Mouse (Mus musculus): ENCODE data around the gene Glt8d2. TPM values are rescaled to one million over a fixed set of nuclear protein-coding genes. Genes with fewer than 3 reads are reported as not detected.

Gene Glt8d2
- polyA plus RNA-seq, 1 experiment from 2014 or later: 9.6 TPM

DNA sequence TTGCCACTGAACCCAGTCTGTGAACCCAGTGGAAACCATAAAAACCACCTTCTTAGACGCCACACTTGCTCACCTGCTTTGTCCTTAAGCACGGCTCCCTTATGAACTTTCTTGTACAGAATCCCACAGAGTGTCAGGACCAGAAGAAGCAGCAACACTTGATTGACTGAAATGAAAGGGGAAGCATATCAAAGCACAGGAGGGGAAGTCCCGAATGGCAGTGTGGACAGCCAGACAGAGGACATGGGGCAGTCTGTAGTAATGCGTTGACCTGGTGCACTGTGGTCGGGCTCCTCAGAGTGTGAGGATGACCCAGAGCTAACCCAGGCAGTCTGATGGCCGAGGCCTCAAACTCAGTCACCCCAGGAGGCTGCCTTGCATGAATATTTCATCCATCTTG lies 20.2 kb downstream of the Glt8d2 start:
- no peak for ATAC-seq (ENCODE audit: insufficient number of reproducible peaks, insufficient read depth, low FRiP score, low TSS enrichment, low read depth)
- peaks cover 4% of the 10 kb centered on the region; the same call in 1 of the 2 replicates for H3K36me3 ChIP-seq
- no peak overlapping the region for H3K4me2 ChIP-seq
- H3K4me3 ChIP-seq (replicated peaks): no peak overlapping the region
- H3K9me3 ChIP-seq: no peaks in the 10 kb centered on the region
- WGBS: 77% methylated on average over 6 of the region's 6 CpGs
- H3K9ac ChIP-seq (replicated peaks): no peak overlapping the region
- no peaks in the 10 kb centered on the region for H3K27me3 ChIP-seq
- H3K4me1 ChIP-seq (replicated peaks): no peaks in the 10 kb centered on the region
- H3K27ac ChIP-seq: no peak overlapping the region

DNA sequence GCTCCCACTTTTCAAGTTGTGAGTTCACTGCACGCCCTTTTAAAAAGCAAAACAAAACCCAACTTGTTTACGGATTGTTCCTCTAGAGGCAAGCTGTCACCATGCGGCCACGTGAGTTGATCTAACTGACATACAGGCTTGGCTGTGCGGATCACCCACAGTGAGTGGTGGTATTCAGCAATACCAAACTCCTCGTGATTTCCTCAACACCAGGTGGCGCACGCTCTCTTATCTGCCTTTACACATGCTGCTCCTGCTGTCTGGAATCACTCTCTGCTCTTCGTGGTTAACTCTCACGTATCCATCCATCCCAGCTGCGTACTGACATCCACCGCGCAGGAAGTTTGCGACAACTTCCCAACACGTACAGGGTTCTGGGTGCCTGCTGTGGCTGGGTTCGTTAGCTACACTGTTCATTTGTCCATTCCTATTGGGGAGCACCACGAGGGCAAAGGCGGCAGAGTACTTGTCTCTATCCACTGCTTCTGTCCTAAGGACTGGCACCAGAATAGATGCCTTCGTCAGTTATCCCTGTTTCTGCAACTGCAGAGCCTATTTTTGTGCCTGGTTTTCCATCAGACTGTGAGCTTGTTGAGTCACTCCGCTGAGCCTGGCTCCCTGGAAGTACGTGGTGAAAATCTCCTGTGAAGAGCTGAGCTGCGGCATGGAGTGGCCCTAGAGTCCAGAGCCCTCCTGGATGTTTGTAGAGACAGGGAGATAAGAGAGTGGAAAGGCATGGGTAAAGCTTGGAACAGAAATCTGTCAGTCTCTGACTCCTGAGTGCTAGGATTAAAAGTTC lies 23.8 kb downstream of the Glt8d2 start:
- Histone ChIP-seq H3K27ac (no peak overlapping the region), H3K4me2 (peak overlapping the region; percentile 45), H3K36me3 (peaks cover 4% of the 10 kb centered on the region; the same call in 1 of the 2 replicates), H3K27me3 (no peaks in the 10 kb centered on the region), H3K9me3 (no peaks in the 10 kb centered on the region), H3K4me3 (replicated peaks) (0 out of 2 replicates have a peak overlapping the region, but pooled peaks have one; percentile 15), H3K4me1 (replicated peaks) (no peaks in the 10 kb centered on the region), H3K9ac (replicated peaks) (0 out of 2 replicates have a peak overlapping the region, but pooled peaks have one; percentile 4)
- whole genome bisulfite sequencing: 23% methylated on average over 22 of the region's 22 CpGs
- ATAC-seq (ENCODE audit: insufficient number of reproducible peaks, insufficient read depth, low FRiP score, low TSS enrichment, low read depth): peak; percentile 86

DNA sequence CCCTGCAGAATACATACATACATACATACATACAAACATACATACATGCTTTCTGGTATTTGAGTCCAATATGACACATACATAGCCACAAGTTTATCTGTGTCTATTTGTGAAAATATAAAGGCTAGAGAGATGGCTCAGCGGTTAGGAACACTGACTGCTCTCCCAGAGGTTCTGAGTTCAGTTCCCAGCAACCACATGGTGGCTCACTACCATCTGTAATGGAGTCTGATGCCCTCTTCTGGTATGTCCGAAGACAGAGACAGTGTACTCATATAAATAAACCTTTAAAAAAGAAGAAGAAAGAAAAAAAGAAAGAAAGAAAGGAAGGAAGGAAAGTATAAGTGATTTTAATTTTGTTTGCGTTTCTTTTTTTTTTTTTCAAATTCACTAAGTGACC lies 24.5 kb downstream of the Glt8d2 start:
- Histone ChIP-seq H3K27me3 (no peaks in the 10 kb centered on the region), H3K9ac (replicated peaks) (no peak overlapping the region), H3K4me2 (no peak overlapping the region), H3K4me3 (replicated peaks) (no peak overlapping the region), H3K27ac (no peak overlapping the region), H3K36me3 (peaks cover 4% of the 10 kb centered on the region; the same call in 1 of the 2 replicates), H3K9me3 (no peaks in the 10 kb centered on the region), H3K4me1 (replicated peaks) (no peaks in the 10 kb centered on the region)
- no peak for ATAC-seq (ENCODE audit: insufficient number of reproducible peaks, insufficient read depth, low FRiP score, low TSS enrichment, low read depth)
- 61% methylated on average over 3 of the region's 3 CpGs for WGBS

DNA sequence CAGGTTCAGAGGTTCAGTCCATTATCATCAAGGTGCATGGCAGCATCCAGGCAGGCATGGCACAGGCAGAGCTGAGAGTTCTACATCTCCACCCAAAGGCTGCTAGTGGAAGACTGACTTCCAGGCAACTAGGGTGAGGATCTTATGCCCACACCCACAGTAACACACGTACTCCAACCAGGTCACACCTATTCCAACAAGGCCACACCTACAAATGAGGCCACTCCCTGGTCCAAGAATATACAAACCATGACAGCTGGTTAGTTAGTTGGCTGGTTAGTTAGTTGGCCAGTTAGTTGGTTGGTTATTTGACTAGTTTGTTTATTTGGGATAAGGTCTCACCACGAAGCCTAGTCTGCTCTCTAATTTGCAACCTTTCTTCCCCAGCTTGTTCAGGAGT lies 27.2 kb downstream of the Glt8d2 start:
- H3K27ac ChIP-seq: no peak overlapping the region
- no peak overlapping the region for H3K4me2 ChIP-seq
- no peak overlapping the region for H3K9ac ChIP-seq (replicated peaks)
- no peaks in the 10 kb centered on the region for H3K4me1 ChIP-seq (replicated peaks)
- WGBS: 84% methylated on average over 2 of the region's 2 CpGs
- no peak overlapping the region for H3K4me3 ChIP-seq (replicated peaks)
- ATAC-seq (ENCODE audit: insufficient number of reproducible peaks, insufficient read depth, low FRiP score, low TSS enrichment, low read depth): no peak
- no peaks in the 10 kb centered on the region for H3K27me3 ChIP-seq
- no peaks in the 10 kb centered on the region for H3K36me3 ChIP-seq
- no peaks in the 10 kb centered on the region for H3K9me3 ChIP-seq

DNA sequence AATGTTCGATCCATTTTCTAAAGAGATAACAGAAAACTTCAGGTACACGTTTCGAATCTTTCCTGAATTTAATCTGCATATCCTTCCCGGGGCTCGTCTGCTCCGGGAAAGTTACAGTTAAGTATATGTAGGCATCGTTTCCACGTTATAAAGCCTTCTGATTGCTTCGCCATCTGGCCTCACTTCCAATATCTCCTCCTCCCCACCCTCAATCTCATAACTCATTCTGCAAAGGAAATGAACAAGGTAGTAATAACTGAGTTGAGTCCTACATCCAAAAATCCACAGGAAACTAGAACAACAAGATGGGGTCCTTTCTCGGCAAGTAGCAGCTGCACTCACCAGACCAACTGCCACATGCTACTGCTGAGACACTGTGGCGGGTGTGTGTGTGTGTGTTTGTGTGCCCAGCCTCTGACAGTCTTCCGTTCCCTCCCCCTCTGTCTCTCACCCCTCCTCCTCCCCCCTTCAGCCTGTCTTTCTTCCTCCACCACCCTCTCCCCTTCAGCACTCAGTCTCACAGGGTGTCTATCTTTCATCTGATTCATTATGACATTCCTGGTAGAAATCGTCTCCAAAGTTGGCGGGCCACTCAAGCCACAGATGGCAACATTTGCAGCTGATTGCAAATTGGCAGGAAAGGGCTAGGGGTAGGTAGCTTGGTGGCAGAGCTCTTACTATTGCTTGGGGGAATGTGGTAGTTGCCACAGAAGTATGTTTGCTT lies 28.0 kb downstream of the Glt8d2 start:
- Histone ChIP-seq H3K9me3 (no peaks in the 10 kb centered on the region), H3K9ac (replicated peaks) (no peak overlapping the region), H3K4me2 (no peak overlapping the region), H3K27me3 (no peaks in the 10 kb centered on the region), H3K4me1 (replicated peaks) (no peaks in the 10 kb centered on the region), H3K4me3 (replicated peaks) (no peak overlapping the region), H3K36me3 (no peaks in the 10 kb centered on the region), H3K27ac (peak overlapping the region; percentile 23; the same call in 1 of the 2 replicates)
- WGBS: 67% methylated on average over 14 of the region's 14 CpGs
- ATAC-seq (ENCODE audit: insufficient number of reproducible peaks, insufficient read depth, low FRiP score, low TSS enrichment, low read depth): no peak

DNA sequence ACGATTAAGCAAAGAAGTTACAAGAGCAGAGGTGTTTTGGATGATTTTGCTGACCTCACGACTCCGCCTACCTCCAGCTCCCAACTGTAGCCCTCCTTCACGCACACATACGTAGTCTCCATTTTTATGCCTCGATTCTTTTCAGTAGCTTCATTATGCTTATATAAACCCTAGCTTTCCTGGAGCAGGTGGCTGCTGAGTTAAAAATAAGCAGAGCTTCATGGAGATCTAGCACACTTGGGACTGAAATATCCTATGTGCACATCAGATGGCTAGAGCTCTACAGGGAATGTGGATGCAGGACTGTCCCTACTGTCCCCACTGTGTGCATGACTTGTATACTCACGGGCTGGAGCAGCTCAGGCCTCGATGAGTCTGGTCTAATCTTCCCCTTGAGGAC lies 28.6 kb downstream of the Glt8d2 start:
- no peak for ATAC-seq (ENCODE audit: insufficient number of reproducible peaks, insufficient read depth, low FRiP score, low TSS enrichment, low read depth)
- no peak overlapping the region for H3K4me3 ChIP-seq (replicated peaks)

DNA sequence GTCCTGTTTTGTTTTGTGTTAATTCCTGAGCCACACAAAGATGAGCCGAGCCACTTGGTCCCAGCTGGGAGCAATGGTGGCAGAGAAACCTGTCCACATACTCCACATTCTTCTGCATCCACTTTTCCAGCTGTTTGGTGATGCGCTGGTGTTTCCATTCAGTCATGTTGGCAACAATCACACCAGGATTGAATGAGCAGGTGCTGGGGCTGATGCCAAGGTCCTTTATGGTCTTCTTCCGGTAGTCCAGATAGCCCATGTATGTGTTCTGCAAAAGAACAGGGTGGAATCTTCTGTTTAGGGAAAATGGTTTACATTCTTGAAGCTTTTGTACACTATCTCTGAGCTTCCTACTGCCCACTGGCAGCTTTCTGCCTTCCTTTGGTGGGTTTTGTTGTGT lies 35.9 kb downstream of the Glt8d2 start:
- no peaks in the 10 kb centered on the region for H3K27me3 ChIP-seq
- no peak for ATAC-seq (ENCODE audit: insufficient number of reproducible peaks, insufficient read depth, low FRiP score, low TSS enrichment, low read depth)
- H3K9ac ChIP-seq (replicated peaks): no peak overlapping the region
- peaks cover 25% of the 10 kb centered on the region for H3K36me3 ChIP-seq
- H3K27ac ChIP-seq: no peak overlapping the region
- 91% methylated on average over 3 of the region's 3 CpGs for WGBS
- no peak overlapping the region for H3K4me2 ChIP-seq
- no peaks in the 10 kb centered on the region for H3K9me3 ChIP-seq
- H3K4me3 ChIP-seq (replicated peaks): no peak overlapping the region
- no peaks in the 10 kb centered on the region for H3K4me1 ChIP-seq (replicated peaks)

More for the DNA sequence above, 28.6 kb downstream of the Glt8d2 start:
- no peaks in the 10 kb centered on the region for H3K9me3 ChIP-seq
- H3K27ac ChIP-seq: no peak overlapping the region
- H3K4me2 ChIP-seq: no peak overlapping the region
- no peaks in the 10 kb centered on the region for H3K4me1 ChIP-seq (replicated peaks)
- no peak overlapping the region for H3K9ac ChIP-seq (replicated peaks)
- WGBS: 80% methylated on average over 8 of the region's 8 CpGs
- H3K27me3 ChIP-seq: no peaks in the 10 kb centered on the region
- no peaks in the 10 kb centered on the region for H3K36me3 ChIP-seq

DNA sequence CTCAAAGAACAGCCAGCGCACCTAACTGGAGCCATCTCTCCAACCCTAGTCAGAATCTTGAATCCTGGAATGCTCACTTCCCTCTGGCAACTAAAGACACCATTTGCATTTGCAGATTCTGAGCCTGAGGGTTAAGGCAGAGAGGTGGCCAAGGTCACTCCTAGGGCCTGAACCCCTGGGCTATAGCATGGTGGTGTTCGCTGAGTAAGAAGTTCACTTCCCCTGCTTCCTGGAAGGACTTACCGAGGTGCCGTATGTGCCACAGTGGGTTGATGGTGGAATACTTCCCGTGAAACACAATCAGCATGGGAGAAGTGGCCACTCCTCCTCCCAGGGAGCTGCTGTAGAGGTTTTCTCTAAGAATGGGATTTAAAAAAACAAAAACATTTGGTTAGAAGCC lies 37.8 kb downstream of the Glt8d2 start:
- H3K27me3 ChIP-seq: no peaks in the 10 kb centered on the region
- no peak overlapping the region for H3K4me3 ChIP-seq (replicated peaks)
- no peaks in the 10 kb centered on the region for H3K4me1 ChIP-seq (replicated peaks)
- H3K4me2 ChIP-seq: no peak overlapping the region
- H3K27ac ChIP-seq: no peak overlapping the region
- H3K9me3 ChIP-seq: no peaks in the 10 kb centered on the region
- no peak overlapping the region for H3K9ac ChIP-seq (replicated peaks)
- WGBS: 72% methylated on average over 5 of the region's 5 CpGs
- H3K36me3 ChIP-seq: peaks cover 33% of the 10 kb centered on the region
- no peak for ATAC-seq (ENCODE audit: insufficient number of reproducible peaks, insufficient read depth, low FRiP score, low TSS enrichment, low read depth)

DNA sequence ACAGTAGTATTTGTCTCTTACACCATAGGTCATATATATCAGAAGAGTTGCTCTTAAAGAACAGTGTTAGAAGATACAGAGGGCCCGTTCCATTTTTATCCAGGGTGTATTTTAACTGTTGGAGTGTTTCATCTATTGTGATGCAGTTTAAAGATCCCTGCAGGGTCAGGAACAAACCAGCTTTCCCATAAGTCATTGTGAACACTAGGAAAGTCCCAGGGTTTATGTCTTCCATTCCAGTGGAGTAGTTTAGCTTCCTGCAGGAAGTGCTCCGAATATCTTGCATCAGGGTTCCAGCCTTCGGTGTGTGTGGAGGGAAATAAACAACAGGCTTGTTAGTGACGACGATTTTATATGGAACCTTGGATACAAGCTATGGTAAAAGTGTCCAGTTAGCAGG lies 39.2 kb downstream of the Glt8d2 start:
- no peak overlapping the region for H3K4me3 ChIP-seq (replicated peaks)
- no peaks in the 10 kb centered on the region for H3K27me3 ChIP-seq
- H3K9me3 ChIP-seq: no peaks in the 10 kb centered on the region
- no peak for ATAC-seq (ENCODE audit: insufficient number of reproducible peaks, insufficient read depth, low FRiP score, low TSS enrichment, low read depth)
- no peaks in the 10 kb centered on the region for H3K4me1 ChIP-seq (replicated peaks)
- 90% methylated on average over 5 of the region's 5 CpGs for WGBS
- H3K27ac ChIP-seq: no peak overlapping the region
- H3K4me2 ChIP-seq: no peak overlapping the region
- peaks cover 46% of the 10 kb centered on the region for H3K36me3 ChIP-seq
- H3K9ac ChIP-seq (replicated peaks): no peak overlapping the region

DNA sequence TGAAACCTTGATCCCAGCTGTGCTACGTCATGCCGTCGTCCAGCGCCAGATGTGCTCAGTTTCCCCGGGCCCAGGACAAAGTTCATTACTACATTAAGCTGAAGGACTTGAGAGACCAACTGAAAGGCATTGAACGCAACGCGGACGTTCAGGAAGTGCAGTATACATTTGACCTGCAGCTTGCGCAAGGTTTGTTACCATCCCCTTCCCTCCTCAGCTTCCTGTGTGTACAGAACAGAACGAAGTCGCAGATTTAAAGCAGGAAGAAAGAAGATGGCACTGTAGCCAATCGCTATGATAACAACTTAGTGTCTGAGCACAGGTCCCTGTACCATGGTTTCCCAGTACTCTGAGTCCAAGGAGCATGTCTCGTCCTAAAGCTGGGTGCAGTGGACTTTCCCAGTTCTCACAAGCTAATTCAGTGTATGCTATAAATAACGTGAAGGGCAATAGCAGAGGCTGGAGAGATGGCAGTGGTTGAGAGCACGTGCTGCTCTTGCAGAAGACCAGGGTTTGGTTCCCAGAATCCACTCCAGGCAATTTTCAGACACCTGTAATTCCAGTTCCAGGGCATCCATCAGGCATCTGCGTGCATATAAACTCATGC lies 43.1 kb downstream of the Glt8d2 start:
- ATAC-seq (ENCODE audit: insufficient number of reproducible peaks, insufficient read depth, low FRiP score, low TSS enrichment, low read depth): no peak
- Histone ChIP-seq H3K4me1 (replicated peaks) (no peaks in the 10 kb centered on the region), H3K27me3 (no peaks in the 10 kb centered on the region), H3K9me3 (no peaks in the 10 kb centered on the region), H3K4me3 (replicated peaks) (no peak overlapping the region), H3K27ac (no peak overlapping the region), H3K9ac (replicated peaks) (no peak overlapping the region), H3K36me3 (peaks cover 78% of the 10 kb centered on the region), H3K4me2 (no peak overlapping the region)
- 91% methylated on average over 17 of the region's 17 CpGs for WGBS

DNA sequence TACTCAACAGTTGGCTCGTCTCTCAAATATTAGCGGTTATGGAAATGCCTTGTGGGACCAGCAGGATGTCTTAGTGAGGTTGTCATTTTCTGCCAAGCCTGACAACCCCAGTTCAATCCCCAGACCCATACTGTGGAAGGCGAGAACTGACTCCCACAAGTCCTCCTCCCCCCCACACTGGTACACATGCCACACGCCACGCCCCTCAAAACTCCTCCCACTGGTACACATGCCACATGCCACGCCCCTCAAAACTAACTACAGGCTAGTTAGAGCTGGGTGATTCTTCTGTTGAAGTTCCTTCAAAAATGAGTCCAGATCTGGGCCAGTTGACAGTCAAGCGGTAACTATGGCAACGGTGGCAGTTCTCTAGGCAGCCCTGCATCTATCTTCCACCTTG lies 44.4 kb downstream of the Glt8d2 start:
- Histone ChIP-seq H3K4me2 (no peak overlapping the region), H3K36me3 (peaks cover 81% of the 10 kb centered on the region), H3K4me3 (replicated peaks) (no peak overlapping the region), H3K4me1 (replicated peaks) (no peaks in the 10 kb centered on the region), H3K27ac (no peak overlapping the region), H3K9me3 (no peaks in the 10 kb centered on the region), H3K27me3 (no peaks in the 10 kb centered on the region), H3K9ac (replicated peaks) (no peak overlapping the region)
- no peak for ATAC-seq (ENCODE audit: insufficient number of reproducible peaks, insufficient read depth, low FRiP score, low TSS enrichment, low read depth)
- WGBS: 94% methylated on average over 8 of the region's 8 CpGs

Measured in limb, embryonic 12.5 days (tissue).